Mouse (Mus musculus): Measurements from ENCODE around the gene Nfic. TPM values are rescaled to one million over a fixed set of nuclear protein-coding genes. Genes with fewer than 3 reads are reported as not detected.
A peak's percentile ranks its signal among the peaks of the same experiment; 100 is the strongest.

Gene Nfic
- polyA plus RNA-seq, 1 experiment from 2014 or later = 29.2 TPM

GRCm38 (mm10) chr10:81416581-81417226 is 38.7 kb downstream of the Nfic start:
- WGBS = 5% methylated on average over 24 of the region's 26 CpGs
- peak; percentile 80 for TF ChIP-seq CTCF (IDR thresholded peaks at IDR 0.05; ENCODE audit: low read depth)
- peak overlapping the region; percentile 16 for H3K4me3 ChIP-seq (ENCODE audit: low read depth, low read length)
- peak; percentile 41 for ATAC-seq
- peaks cover 13% of the 10 kb centered on the region for H3K4me1 ChIP-seq (replicated peaks; ENCODE audit: control insufficient read depth, insufficient read depth, low read length)
- peaks cover 7% of the 10 kb centered on the region; the same call in 1 of the 2 replicates for H3K36me3 ChIP-seq (ENCODE audit: control insufficient read depth, insufficient read depth)
- peak overlapping the region; percentile 63 for H3K4me2 ChIP-seq (replicated peaks; ENCODE audit: low read depth)
- H3K27ac ChIP-seq (ENCODE audit: low read depth, low read length) = peak overlapping the region; percentile 50; the same call in 1 of the 2 replicates
- H3K9me3 ChIP-seq (ENCODE audit: control insufficient read depth) = no peaks in the 10 kb centered on the region
- no peak overlapping the region for H3K9ac ChIP-seq (ENCODE audit: low read depth, low read length)
- H3K27me3 ChIP-seq (replicated peaks; ENCODE audit: control insufficient read depth, insufficient read depth, low read length) = no peaks in the 10 kb centered on the region

- H3K27me3 ChIP-seq (replicated peaks; ENCODE audit: control insufficient read depth, insufficient read depth, low read length) = no peaks in the 10 kb centered on the region
- no peak overlapping the region for H3K9ac ChIP-seq (ENCODE audit: low read depth, low read length)
- no peak for TF ChIP-seq CTCF (IDR thresholded peaks at IDR 0.05; ENCODE audit: low read depth)
- peaks cover 15% of the 10 kb centered on the region for H3K4me1 ChIP-seq (replicated peaks; ENCODE audit: control insufficient read depth, insufficient read depth, low read length)
- H3K36me3 ChIP-seq (ENCODE audit: control insufficient read depth, insufficient read depth) = peaks cover 7% of the 10 kb centered on the region; the same call in 1 of the 2 replicates
- ATAC-seq = no peak
- H3K9me3 ChIP-seq (ENCODE audit: control insufficient read depth) = no peaks in the 10 kb centered on the region
- H3K4me2 ChIP-seq (replicated peaks; ENCODE audit: low read depth) = no peak overlapping the region
- H3K4me3 ChIP-seq (ENCODE audit: low read depth, low read length) = no peak overlapping the region
- WGBS = 71% methylated on average over 17 of the region's 17 CpGs
- no peak overlapping the region for H3K27ac ChIP-seq (ENCODE audit: low read depth, low read length)
Observed at GRCm38 (mm10) chr10:81415549-81416310, 39.7 kb downstream of the Nfic start.

- H3K4me3 ChIP-seq (ENCODE audit: low read depth, low read length) = no peak overlapping the region
- H3K9ac ChIP-seq (ENCODE audit: low read depth, low read length) = no peak overlapping the region
- no peak for ATAC-seq
- no peak overlapping the region for H3K4me2 ChIP-seq (replicated peaks; ENCODE audit: low read depth)
- peaks cover 3% of the 10 kb centered on the region; the same call in 1 of the 2 replicates for H3K36me3 ChIP-seq (ENCODE audit: control insufficient read depth, insufficient read depth)
- no peaks in the 10 kb centered on the region for H3K9me3 ChIP-seq (ENCODE audit: control insufficient read depth)
- H3K4me1 ChIP-seq (replicated peaks; ENCODE audit: control insufficient read depth, insufficient read depth, low read length) = peaks cover 17% of the 10 kb centered on the region
- H3K27ac ChIP-seq (ENCODE audit: low read depth, low read length) = no peak overlapping the region
- 76% methylated on average over 5 of the region's 5 CpGs for WGBS
- no peak for TF ChIP-seq CTCF (IDR thresholded peaks at IDR 0.05; ENCODE audit: low read depth)
- no peaks in the 10 kb centered on the region for H3K27me3 ChIP-seq (replicated peaks; ENCODE audit: control insufficient read depth, insufficient read depth, low read length)
Observed at GRCm38 (mm10) chr10:81415146-81415545, 40.3 kb downstream of the Nfic start.

GRCm38 (mm10) chr10:81414682-81415081 is 40.8 kb downstream of the Nfic start:
- H3K36me3 ChIP-seq (ENCODE audit: control insufficient read depth, insufficient read depth) = no peaks in the 10 kb centered on the region
- no peak overlapping the region for H3K9ac ChIP-seq (ENCODE audit: low read depth, low read length)
- no peak for TF ChIP-seq CTCF (IDR thresholded peaks at IDR 0.05; ENCODE audit: low read depth)
- no peak overlapping the region for H3K4me3 ChIP-seq (ENCODE audit: low read depth, low read length)
- no peak overlapping the region for H3K4me2 ChIP-seq (replicated peaks; ENCODE audit: low read depth)
- no peaks in the 10 kb centered on the region for H3K27me3 ChIP-seq (replicated peaks; ENCODE audit: control insufficient read depth, insufficient read depth, low read length)
- no peak; the same call in 1 of the 2 replicates for ATAC-seq
- H3K27ac ChIP-seq (ENCODE audit: low read depth, low read length) = peak overlapping the region; percentile 7; the same call in 1 of the 2 replicates
- H3K4me1 ChIP-seq (replicated peaks; ENCODE audit: control insufficient read depth, insufficient read depth, low read length) = peaks cover 17% of the 10 kb centered on the region
- H3K9me3 ChIP-seq (ENCODE audit: control insufficient read depth) = no peaks in the 10 kb centered on the region

GRCm38 (mm10) chr10:81413310-81414261 is 41.8 kb downstream of the Nfic start:
- Histone ChIP-seq H3K36me3 (ENCODE audit: control insufficient read depth, insufficient read depth) (no peaks in the 10 kb centered on the region), H3K9me3 (ENCODE audit: control insufficient read depth) (no peaks in the 10 kb centered on the region), H3K4me3 (ENCODE audit: low read depth, low read length) (no peak overlapping the region), H3K9ac (ENCODE audit: low read depth, low read length) (no peak overlapping the region), H3K4me1 (replicated peaks; ENCODE audit: control insufficient read depth, insufficient read depth, low read length) (peaks cover 22% of the 10 kb centered on the region), H3K4me2 (replicated peaks; ENCODE audit: low read depth) (peak overlapping the region; percentile 48), H3K27ac (ENCODE audit: low read depth, low read length) (peak overlapping the region; percentile 51), H3K27me3 (replicated peaks; ENCODE audit: control insufficient read depth, insufficient read depth, low read length) (no peaks in the 10 kb centered on the region)
- peak; percentile 16; the same call in 1 of the 2 replicates for ATAC-seq
- TF ChIP-seq CTCF (IDR thresholded peaks at IDR 0.05; ENCODE audit: low read depth) = peak; percentile 36
- WGBS = 29% methylated on average over 26 of the region's 26 CpGs
